Mouse (Mus musculus): Measurements from ENCODE around the gene Cyp2ab1. TPM values are rescaled to one million over a fixed set of nuclear protein-coding genes. Genes with fewer than 3 reads are reported as not detected.
"Not testable (repeated sequence)": the region's sequence is repeated elsewhere in the genome, so short reads cannot be mapped to it uniquely, and the experiment has no call there.

Cyp2ab1 gene
- total RNA-seq (2021): under 1 TPM in 1 of 2 experiments, not detected in 1; 0.07 TPM
- long read RNA-seq, experiment 1: 0 reads
- long read RNA-seq, experiment 2: 0 reads

- no peak for DNase-seq (ENCODE audit: low spot score)
Measured at GRCm38 (mm10) chr16:20325286-20325685, at the start of gene Cyp2ab1. Gene Cyp2ab1, minus strand, starts transcription at chr16:20325404.

GRCm38 (mm10) chr16:20371731-20372130 lies 46.5 kb upstream of the Cyp2ab1 start:
- DNase-seq (ENCODE audit: low spot score): no peak

GRCm38 (mm10) chr16:20368221-20368620 lies 43.0 kb upstream of the Cyp2ab1 start:
- no peak for DNase-seq (ENCODE audit: low spot score)

GRCm38 (mm10) chr16:20362121-20362520 lies 36.9 kb upstream of the Cyp2ab1 start:
- no peak for DNase-seq (ENCODE audit: low spot score)

- DNase-seq (ENCODE audit: low spot score): not testable (repeated sequence)
Measured at GRCm38 (mm10) chr16:20361496-20361895, 36.3 kb upstream of the Cyp2ab1 start.

GRCm38 (mm10) chr16:20359643-20360295 lies 34.6 kb upstream of the Cyp2ab1 start:
- no peak for DNase-seq (ENCODE audit: low spot score)

- DNase-seq (ENCODE audit: low spot score): no peak
Measured at GRCm38 (mm10) chr16:20357837-20358236, 32.6 kb upstream of the Cyp2ab1 start.

- DNase-seq (ENCODE audit: low spot score): no peak
Measured at GRCm38 (mm10) chr16:20354762-20355161, 29.6 kb upstream of the Cyp2ab1 start.

- no peak for DNase-seq (ENCODE audit: low spot score)
Measured at GRCm38 (mm10) chr16:20354011-20354410, 28.8 kb upstream of the Cyp2ab1 start.

GRCm38 (mm10) chr16:20345464-20345863 lies 20.3 kb upstream of the Cyp2ab1 start:
- DNase-seq (ENCODE audit: low spot score): no peak

- DNase-seq (ENCODE audit: low spot score): no peak
Measured at GRCm38 (mm10) chr16:20338616-20339015, 13.4 kb upstream of the Cyp2ab1 start.

GRCm38 (mm10) chr16:20334918-20335317 lies 9.7 kb upstream of the Cyp2ab1 start:
- DNase-seq (ENCODE audit: low spot score): no peak

GRCm38 (mm10) chr16:20328306-20328705 lies 3.1 kb upstream of the Cyp2ab1 start:
- no peak for DNase-seq (ENCODE audit: low spot score)

- DNase-seq (ENCODE audit: low spot score): no peak
Measured at GRCm38 (mm10) chr16:20323907-20324306, 1.3 kb downstream of the Cyp2ab1 start.

GRCm38 (mm10) chr16:20322274-20322673 lies 2.9 kb downstream of the Cyp2ab1 start:
- no peak for DNase-seq (ENCODE audit: low spot score)

- no peak for DNase-seq (ENCODE audit: low spot score)
Measured at GRCm38 (mm10) chr16:20316770-20317169, 8.4 kb downstream of the Cyp2ab1 start.

- no peak for DNase-seq (ENCODE audit: low spot score)
Measured at GRCm38 (mm10) chr16:20315266-20315665, 9.9 kb downstream of the Cyp2ab1 start.

GRCm38 (mm10) chr16:20312272-20312671 lies 12.9 kb downstream of the Cyp2ab1 start:
- no peak for DNase-seq (ENCODE audit: low spot score)

- DNase-seq (ENCODE audit: low spot score): peak; percentile 80
Measured at GRCm38 (mm10) chr16:20301770-20302649, 23.2 kb downstream of the Cyp2ab1 start, which contains the start of gene Parl. Gene Parl, minus strand, starts transcription at chr16:20302387.

GRCm38 (mm10) chr16:20300076-20300475 lies 25.1 kb downstream of the Cyp2ab1 start:
- DNase-seq (ENCODE audit: low spot score): no peak

GRCm38 (mm10) chr16:20280238-20280637 lies 45.0 kb downstream of the Cyp2ab1 start:
- no peak for DNase-seq (ENCODE audit: low spot score)

GRCm38 (mm10) chr16:20279395-20279794 lies 45.8 kb downstream of the Cyp2ab1 start:
- DNase-seq (ENCODE audit: low spot score): no peak

Measured in gastrocnemius, adult 18-20 months (tissue).